Mouse (Mus musculus) right cerebral cortex, adult 18-20 months (tissue): ENCODE data around the gene Cd164.
A peak's percentile ranks its signal among the peaks of the same experiment; 100 is the strongest.

Experiments used
- DNase-seq: peaks from one replicate; pipeline ENCODE4 v3.0.0; 2022; ENCODE audit warnings: mixed read lengths

The Cd164 gene

DNA sequence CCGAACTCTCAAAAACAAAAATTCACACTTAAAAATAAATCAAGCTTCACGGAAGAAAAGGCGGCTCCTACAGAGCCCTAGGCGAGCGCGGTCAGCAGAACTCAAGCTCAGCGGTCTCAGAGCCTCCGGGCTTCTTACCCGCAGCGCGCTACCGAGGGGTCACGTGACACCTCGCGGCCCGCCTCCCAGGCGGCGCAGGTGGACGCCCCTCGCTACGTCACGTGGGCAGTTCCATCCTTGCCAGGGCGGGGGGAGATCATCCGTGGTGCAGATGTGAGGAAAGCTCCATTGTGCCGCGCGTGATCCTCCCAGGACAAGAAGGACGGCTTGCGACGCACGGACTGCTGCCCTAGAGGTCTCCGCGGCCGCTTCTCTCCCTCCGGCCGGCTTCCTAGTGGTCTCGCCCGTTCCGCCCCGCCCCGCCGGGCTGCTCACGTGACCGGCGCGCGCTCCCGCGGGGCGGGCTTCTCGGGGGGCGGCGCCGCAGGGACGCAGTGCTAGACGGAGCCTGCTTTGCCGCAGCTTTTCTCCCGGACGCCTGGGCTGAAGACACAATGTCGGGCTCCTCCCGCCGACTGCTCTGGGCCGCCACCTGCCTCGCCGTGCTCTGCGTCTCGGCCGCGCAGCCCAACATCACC lies at the start of gene Cd164:
Cd164 (plus strand) TSS at position 434 of the 638 bp plus-strand sequence.
- peak; percentile 90 for DNase-seq

GRCm38 (mm10) chr10:41470693-41471092 lies 48.5 kb upstream of the Cd164 start:
- DNase-seq: no peak

DNA sequence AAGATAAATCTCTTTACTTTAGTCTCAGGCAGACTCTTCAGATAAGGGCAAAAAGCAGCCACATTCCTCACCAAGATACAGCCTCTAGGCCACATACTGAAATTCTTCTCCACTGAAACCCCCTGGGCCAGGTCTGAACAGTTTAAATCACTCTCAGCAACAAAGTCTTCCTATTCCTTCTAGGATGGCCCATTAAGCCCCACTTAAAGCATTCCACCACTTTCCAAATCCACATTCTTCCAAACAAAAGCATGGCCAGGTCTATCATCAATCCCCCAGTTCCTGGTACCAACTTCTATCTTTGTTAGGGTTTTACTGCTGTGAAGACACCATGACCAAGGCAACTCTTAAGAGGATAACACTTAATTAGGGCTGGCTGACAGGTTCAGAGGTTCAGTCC lies 46.7 kb upstream of the Cd164 start:
- no peak for DNase-seq

GRCm38 (mm10) chr10:41472962-41473481 lies 46.2 kb upstream of the Cd164 start:
- no peak for DNase-seq

DNA sequence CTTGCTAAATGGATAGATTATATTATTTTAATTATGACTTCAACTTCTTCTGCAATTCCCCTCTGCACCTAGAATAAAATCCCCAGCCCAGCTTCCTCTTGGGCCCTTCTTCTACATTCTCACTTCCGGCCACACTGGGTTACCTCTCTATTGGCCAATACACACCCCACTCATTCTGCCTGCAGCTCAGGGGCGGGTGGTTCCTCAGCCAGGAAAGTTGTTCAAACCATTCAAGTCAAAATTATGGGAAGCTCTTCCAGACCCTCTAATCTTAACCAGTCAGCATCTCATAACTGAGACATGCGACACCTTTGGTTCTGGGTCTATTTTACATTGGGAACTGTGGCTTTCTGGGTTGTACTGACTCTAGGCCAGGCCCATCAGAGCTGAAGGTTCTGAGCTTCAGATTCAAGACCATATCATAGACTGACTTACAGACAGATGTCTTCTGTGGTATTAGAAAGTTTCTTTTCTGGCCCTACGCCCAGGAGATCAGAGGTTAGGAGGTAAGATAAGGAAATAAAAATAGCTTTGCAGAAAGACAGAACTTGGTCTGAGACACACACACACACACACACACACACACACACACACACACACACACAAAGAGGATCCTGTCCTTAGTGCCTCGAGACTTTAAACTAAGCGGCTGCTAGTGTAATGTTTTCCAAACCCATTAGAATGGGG lies 45.3 kb upstream of the Cd164 start:
- no peak for DNase-seq

DNA sequence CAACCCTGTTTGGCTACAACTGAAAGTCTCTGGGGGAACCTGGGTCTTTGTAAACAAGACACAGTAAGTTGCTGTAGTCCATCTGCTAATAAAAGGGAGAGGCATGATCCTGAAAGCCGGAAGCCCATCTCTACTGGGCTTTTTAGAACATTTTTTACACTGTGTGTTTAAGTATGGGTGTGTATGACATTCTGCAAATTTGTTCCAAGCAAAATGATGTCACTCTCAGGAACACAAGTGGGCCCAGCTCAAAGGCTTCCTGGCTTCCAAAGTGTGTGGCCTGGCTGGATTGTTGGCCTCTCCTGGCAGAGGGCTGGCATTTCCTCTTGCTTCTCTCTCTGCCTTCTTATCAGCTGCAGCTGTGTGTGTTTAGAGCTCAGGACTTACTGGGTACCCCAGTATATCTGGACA lies 44.2 kb upstream of the Cd164 start:
- DNase-seq: no peak

GRCm38 (mm10) chr10:41476171-41477017 lies 42.8 kb upstream of the Cd164 start, which contains the start of gene Mical1:
Mical1 (plus strand) TSS chr10:41476314.
- peak; percentile 63 for DNase-seq

- DNase-seq: no peak
These were observed 42.3 kb upstream of the Cd164 start for GRCm38 (mm10) chr10:41477018-41477277.

DNA sequence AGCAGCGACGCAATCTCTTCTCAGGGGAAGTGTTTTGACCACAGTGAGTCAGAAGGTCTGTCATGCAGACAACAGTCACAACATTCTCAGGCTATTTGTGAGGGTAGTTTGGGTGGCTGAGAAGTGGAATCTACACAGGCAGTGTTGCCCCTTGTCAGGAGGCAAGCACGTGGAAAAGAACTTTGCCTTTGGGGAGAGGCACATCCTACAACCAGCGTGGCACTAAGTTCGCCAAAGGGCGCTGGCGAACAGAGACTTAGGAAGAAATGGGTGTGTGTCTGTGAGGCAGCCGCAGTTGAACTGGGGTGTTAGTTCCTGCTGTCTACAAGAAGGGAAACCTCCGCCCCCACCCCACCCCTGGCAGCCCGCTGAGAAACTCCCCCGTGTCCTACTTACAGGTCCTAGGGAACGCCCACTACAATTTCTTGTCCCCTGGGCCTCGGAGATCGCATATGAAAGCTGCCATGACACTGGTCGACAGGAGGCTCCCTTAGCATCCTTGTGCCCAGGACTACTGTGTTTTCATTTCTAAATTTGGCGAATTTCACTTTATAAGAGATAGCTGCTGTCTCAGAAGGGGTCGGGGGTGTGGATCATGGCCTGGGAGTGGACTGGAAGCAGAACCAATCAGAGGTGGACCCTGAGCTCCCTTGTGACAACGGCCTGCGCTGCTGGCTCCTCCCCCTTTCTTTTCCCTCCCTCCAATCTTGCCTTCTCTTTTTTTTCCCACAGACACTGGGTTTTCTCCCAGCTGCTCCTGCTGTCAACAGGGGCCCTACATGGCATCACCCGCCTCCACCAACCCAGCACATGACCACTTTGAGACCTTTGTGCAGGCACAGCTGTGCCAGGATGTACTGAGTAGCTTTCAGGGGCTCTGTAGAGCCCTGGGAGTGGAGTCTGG lies 41.7 kb upstream of the Cd164 start:
- DNase-seq: peak; percentile 56

GRCm38 (mm10) chr10:41479961-41480360 lies 39.3 kb upstream of the Cd164 start:
- DNase-seq: no peak

DNA sequence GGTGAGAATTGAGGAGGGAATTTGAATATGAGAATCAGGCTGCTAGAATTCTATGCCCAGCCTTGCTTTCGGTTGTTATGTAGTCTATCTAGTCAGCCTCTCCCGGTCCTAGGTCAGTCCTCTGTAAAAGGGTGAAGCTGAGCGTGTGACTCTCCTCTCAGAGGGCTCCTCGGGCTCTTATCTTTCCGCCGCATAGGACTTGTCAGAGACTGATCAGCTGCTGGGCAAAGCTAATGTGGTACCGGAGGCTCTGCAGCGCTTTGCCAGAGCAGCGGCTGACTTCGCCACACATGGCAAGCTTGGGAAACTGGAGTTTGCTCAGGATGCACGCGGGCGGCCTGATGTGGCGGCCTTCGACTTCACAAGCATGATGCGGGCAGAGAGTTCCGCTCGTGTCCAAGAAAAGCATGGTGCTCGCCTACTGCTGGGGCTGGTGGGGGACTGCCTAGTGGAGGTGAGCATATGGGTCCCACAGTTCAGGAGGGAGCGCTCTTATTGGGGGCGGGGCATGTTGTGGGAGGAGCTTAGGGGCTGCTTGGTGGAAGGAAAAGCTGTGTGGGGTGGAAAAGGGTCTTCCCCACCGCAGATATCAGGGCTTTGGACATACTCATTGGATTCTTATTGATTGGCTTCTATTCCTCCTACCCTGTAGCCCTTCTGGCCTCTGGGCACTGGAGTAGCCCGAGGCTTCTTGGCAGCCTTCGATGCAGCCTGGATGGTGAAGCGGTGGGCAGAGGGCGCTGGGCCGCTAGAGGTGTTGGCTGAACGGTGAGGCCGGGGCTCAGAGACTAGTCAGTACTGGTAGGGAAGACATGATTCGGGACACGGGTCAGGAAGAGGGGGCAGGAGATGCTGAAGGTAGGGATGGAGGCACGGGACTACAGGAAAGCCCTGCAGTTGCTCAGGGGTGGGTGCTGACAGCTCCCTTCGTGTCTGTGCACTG lies 38.0 kb upstream of the Cd164 start:
- no peak for DNase-seq

DNA sequence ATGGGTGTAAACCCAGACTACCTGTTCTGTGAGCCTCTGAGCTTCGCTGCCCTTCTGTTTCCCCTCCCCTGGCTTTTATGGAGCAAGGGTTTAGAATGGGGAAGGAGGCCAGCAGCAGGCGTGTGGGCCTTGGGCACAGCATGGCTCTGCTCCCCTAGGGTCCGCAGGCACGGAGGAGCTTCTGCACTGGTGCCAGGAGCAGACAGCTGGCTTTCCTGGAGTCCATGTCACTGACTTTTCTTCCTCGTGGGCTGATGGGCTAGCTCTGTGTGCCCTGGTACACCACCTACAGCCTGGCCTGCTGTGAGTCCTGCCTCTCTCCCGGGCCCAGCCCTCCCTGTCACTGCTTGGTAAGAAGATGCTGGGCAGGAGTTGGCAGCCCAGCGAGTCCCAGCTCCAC lies 36.8 kb upstream of the Cd164 start:
- no peak for DNase-seq

- DNase-seq: no peak
These were observed 33.4 kb upstream of the Cd164 start for GRCm38 (mm10) chr10:41485778-41486177.

- no peak for DNase-seq
These were observed 32.6 kb upstream of the Cd164 start for GRCm38 (mm10) chr10:41486506-41487170.

GRCm38 (mm10) chr10:41488877-41489276 lies 30.3 kb upstream of the Cd164 start:
- DNase-seq: no peak

- DNase-seq: no peak
These were observed 29.9 kb upstream of the Cd164 start for GRCm38 (mm10) chr10:41489294-41489693.

DNA sequence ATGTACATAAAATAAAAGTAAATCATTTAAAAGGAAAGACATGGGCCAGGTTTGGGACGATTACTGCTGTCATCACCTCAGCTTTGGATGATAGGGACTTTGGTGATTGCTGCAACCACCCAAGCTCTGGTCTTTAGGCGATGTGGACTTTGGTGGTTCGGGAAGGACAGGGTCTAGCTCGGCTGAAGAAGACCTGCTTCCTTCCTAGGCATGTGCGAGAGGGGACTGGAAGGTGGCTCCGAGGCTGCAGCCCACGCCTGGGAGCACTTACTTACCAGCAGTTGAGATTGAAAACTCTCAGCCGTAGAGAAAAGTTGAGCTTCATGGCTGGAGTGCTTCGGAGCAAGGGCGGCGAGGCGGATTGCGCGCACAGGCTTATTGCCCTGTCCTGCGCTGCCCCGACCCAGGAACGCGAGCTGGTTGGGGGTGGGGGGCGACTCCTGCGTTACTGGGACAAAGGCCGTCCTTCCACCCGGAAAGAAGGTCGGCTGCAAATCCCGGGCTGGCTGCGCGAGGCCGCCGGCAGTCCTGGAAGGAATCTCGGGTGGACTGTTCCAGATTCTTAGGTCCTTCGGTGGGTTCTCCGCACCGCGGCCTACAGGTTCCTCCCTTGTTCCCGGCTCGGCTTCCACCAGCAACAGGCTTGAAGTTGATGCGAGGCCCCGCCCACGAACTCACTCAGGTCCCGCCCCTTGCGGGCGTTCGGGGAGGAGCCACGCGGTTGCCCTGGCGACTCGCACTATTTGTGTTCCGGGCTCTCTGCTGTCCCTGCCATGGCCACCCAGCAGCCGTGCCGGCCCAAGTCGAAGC lies 29.3 kb upstream of the Cd164 start, which contains the start of the genes Smpd2 and Ppil6:
Smpd2 (minus strand) TSS at position 662 of the 810 bp plus-strand sequence.
Ppil6 (plus strand) TSS at position 732 of the 810 bp plus-strand sequence.
- DNase-seq: peak; percentile 94

DNA sequence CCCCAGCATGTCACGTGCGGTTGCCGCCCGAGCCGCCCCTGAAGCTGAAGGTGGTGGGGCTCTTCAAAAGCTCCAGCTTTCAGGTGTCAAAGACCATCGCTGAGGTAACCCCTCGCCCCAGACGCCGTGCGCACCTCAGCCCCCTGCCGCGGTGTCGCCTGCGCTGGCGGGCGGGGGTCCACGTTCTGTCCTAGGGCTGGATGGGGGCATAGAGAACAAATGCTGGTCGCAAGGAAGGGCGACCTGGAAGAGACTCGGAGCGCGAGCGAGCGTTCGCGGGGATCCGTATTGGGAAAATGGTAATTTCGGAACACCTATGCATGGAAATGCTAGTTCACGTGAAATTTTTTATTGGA lies 28.7 kb upstream of the Cd164 start:
- no peak for DNase-seq

DNA sequence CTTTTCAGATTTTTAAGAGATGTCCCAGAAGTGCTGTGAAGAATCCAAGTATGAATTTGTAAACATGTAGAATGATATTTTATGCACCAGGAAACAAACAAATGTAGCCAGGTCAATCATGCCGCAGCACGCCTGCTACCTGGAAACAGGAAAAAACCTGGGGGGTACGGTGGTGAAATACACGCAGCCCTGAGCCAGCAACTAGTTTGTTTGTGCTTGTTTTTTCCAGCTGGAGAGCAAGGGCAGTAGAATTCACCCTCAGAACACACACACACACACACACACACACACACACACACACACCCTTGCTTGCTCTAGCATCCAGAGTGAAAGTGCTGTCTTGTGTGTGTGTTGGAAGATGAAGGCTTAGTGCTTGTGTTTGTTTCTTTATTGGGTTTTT lies 28.1 kb upstream of the Cd164 start:
- DNase-seq: no peak

DNA sequence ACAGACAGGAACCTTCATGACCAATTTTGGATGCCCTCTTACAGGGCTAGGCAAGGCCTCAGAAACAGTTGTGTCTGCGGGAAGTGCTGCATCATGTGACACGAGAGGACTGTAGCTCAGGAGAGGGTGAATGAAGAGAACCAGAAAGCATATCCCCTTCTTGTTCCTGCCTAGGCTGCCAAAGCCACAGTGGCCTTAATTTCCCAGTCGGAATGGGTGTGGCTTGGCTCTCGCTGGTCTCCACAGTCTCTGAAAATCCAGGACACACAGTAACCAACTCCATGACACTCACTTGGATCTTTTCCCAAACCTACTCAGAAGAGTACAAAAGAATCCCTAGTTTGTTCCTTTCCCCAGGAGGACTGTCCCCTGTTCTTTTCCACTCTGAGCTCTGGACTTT lies 18.3 kb upstream of the Cd164 start:
- peak; percentile 50 for DNase-seq
